Mouse (Mus musculus) cerebellum, adult 2 months (tissue): ENCODE results near the gene Hpgd. TPM values are rescaled to one million over a fixed set of nuclear protein-coding genes. Genes with fewer than 3 reads are reported as not detected.
"Not testable (repeated sequence)": the region's sequence is repeated elsewhere in the genome, so short reads cannot be mapped to it uniquely, and the experiment has no call there.

Source experiments
- DNase-seq, 2 experiments: peaks; one replicate each; pipeline ENCODE4 v3.0.0; 2021
- H3K27ac ChIP-seq: fragments of 200-500 bp; 2 replicates; pipeline ENCODE4 v1.5.1; 2012; ENCODE audit warnings: low read length, control low read depth, inconsistent platforms; ENCODE audit not compliant: insufficient read depth
- H3K27me3 ChIP-seq: fragments of 200-500 bp; 2 replicates; pipeline ENCODE4 v1.6.1; 2012; ENCODE audit warnings: inconsistent platforms, mild to moderate bottlenecking, low read length, moderate library complexity; ENCODE audit not compliant: control insufficient read depth, insufficient read depth
- H3K4me1 ChIP-seq: fragments of 200-500 bp; 2 replicates; pipeline ENCODE4 v1.6.1; 2011; ENCODE audit warnings: low read length; ENCODE audit not compliant: control insufficient read depth, insufficient read depth
- H3K4me3 ChIP-seq: fragments of 200-500 bp; replicated peaks from 2 replicates; pipeline ENCODE3; 2011; ENCODE audit warnings: mild to moderate bottlenecking, low read depth, low read length, control low read depth; ENCODE audit not compliant: insufficient read depth
- CTCF ChIP-seq: fragments of 200-500 bp; IDR thresholded peaks from 2 replicates; pipeline ENCODE4 v1.5.1; 2011; ENCODE audit warnings: low read depth, mild to moderate bottlenecking, control low read depth, low read length, moderate library complexity, borderline replicate concordance; ENCODE audit not compliant: insufficient read depth
- POLR2A ChIP-seq: fragments of 200-500 bp; IDR thresholded peaks from 2 replicates; pipeline ENCODE4 v1.6.1; 2011; ENCODE audit warnings: low read length, control low read depth, borderline replicate concordance; ENCODE audit not compliant: insufficient read depth
- WGBS: fragments of 180-500 bp; shearing (Covaris S2); methylation state at CpG from one replicate; pipeline ENCODE4 v1.1.7; 2018; 5-methylcytosine and 5-hydroxymethylcytosine counted together
- polyA plus RNA-seq: library from polyadenylated mRNA; depleted of rRNA; stranded (reverse); fragments of >200 nt; gene quantifications from 2 replicates; pipeline ENCODE4 v1.2.3, GENCODE M21; 2012; rRNA removed

The Hpgd gene
- 7.9 and 9.3 TPM in 2 replicates for polyA plus RNA-seq

- Histone ChIP-seq H3K4me1 (no peaks in the 10 kb centered on the region; the same call in 1 of the 2 replicates), H3K4me3 (peak within 1 kb of the TSS; percentile 25), H3K27me3 (no peaks in the 10 kb centered on the region), H3K27ac (no peak within 1 kb of the TSS)
- TF ChIP-seq CTCF (no peak), POLR2A (no peak)
- peak in 1 of 2 experiments; percentile 12 for DNase-seq
- 0% methylated on average over 33 of the region's 33 CpGs for WGBS
Observed at GRCm38 (mm10) chr8:56294373-56294877, at the start of gene Hpgd. Gene Hpgd, plus strand, starts transcription at chr8:56294585.

- H3K4me1 ChIP-seq, H3K27me3 ChIP-seq, H3K27ac ChIP-seq, DNase-seq, H3K4me3 ChIP-seq: not testable (repeated sequence)
- 66% methylated on average over 3 of the region's 3 CpGs for WGBS
Observed at GRCm38 (mm10) chr8:56251728-56252127, 42.7 kb upstream of the Hpgd start.

- TF ChIP-seq CTCF (no peak), POLR2A (no peak)
- no peak for DNase-seq
- H3K4me3 ChIP-seq = no peak overlapping the region
- H3K27ac ChIP-seq = no peak overlapping the region
- H3K4me1 ChIP-seq = no peaks in the 10 kb centered on the region
- 10% methylated on average over 1 of the region's 1 CpGs for WGBS
- no peaks in the 10 kb centered on the region for H3K27me3 ChIP-seq
Observed at GRCm38 (mm10) chr8:56252314-56252713, 42.1 kb upstream of the Hpgd start.

- no peak for TF ChIP-seq POLR2A
- no peak for TF ChIP-seq CTCF
- DNase-seq = no peak
- H3K27me3 ChIP-seq = no peaks in the 10 kb centered on the region
- H3K27ac ChIP-seq = no peak overlapping the region
- 85% methylated on average over 1 of the region's 1 CpGs for WGBS
- no peaks in the 10 kb centered on the region for H3K4me1 ChIP-seq
- no peak overlapping the region for H3K4me3 ChIP-seq
Observed at GRCm38 (mm10) chr8:56261190-56261589, 33.2 kb upstream of the Hpgd start.

GRCm38 (mm10) chr8:56269687-56270663 is 24.4 kb upstream of the Hpgd start:
- Histone ChIP-seq H3K27ac (no peak overlapping the region), H3K4me1 (no peaks in the 10 kb centered on the region), H3K4me3 (no peak overlapping the region), H3K27me3 (no peaks in the 10 kb centered on the region)
- DNase-seq = no peak
- TF ChIP-seq POLR2A (no peak), CTCF (no peak)
- 79% methylated on average over 10 of the region's 10 CpGs for WGBS

- H3K4me3 ChIP-seq = no peak overlapping the region
- TF ChIP-seq CTCF (no peak), POLR2A (no peak)
- H3K27ac ChIP-seq = no peak overlapping the region
- no peaks in the 10 kb centered on the region for H3K27me3 ChIP-seq
- WGBS = 84% methylated on average over 1 of the region's 1 CpGs
- no peak for DNase-seq
- no peaks in the 10 kb centered on the region for H3K4me1 ChIP-seq
Observed at GRCm38 (mm10) chr8:56272934-56273333, 21.5 kb upstream of the Hpgd start.

GRCm38 (mm10) chr8:56275316-56275715 is 19.1 kb upstream of the Hpgd start:
- TF ChIP-seq CTCF = no peak
- TF ChIP-seq POLR2A = no peak
- H3K4me1 ChIP-seq = no peaks in the 10 kb centered on the region
- no peaks in the 10 kb centered on the region for H3K27me3 ChIP-seq
- H3K4me3 ChIP-seq = no peak overlapping the region
- no peak for DNase-seq
- H3K27ac ChIP-seq = no peak overlapping the region
